Mouse (Mus musculus): ENCODE data around the gene Rpl13a. TPM values are rescaled to one million over a fixed set of nuclear protein-coding genes. Genes with fewer than 3 reads are reported as not detected.
"Not testable (repeated sequence)": the region's sequence is repeated elsewhere in the genome, so short reads cannot be mapped to it uniquely, and the experiment has no call there.

The Rpl13a gene
- polyA plus RNA-seq, 1 experiment, result 3,442 TPM

DNA sequence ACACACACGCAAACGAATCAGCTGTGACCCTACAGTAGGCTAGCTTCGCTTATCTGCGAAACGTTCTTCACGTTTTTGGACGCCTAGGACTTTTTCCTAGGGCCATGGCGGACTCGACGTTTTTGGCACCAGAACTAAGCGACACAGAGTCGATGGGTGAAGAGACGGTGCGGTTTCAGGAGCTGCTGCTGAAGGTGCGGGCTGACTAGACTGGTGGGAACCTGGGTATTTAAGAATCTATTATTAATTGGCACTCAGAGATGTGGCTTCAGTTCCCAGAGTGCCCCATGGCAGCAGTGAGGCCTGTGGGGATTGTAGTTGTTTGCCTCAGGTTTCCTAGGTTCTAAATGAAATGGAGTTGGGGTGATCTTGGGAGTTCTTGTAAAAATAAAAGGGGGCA lies 27.6 kb upstream of the Rpl13a start:
- DNase-seq (ENCODE audit: low spot score), result no peak

DNA sequence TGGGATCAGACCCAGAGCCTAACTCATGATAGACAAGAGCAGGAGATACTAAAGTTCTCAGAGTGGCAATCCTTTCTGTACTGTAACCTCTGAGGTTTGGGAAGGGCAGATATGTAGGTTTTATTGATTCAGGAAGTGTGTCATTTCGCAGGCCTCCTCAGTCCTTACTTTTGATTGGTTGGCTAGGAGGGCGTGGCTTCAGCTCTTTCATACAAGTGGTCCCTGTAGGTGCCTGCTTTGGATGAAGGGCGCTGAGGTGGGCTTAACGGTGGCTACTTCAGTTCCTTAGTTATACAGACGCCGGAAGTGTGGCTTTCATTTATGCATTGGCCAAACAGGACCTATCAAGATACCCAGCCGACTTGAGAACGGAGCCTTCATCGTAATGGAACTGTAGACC lies 27.0 kb upstream of the Rpl13a start:
- DNase-seq (ENCODE audit: low spot score), result no peak

DNA sequence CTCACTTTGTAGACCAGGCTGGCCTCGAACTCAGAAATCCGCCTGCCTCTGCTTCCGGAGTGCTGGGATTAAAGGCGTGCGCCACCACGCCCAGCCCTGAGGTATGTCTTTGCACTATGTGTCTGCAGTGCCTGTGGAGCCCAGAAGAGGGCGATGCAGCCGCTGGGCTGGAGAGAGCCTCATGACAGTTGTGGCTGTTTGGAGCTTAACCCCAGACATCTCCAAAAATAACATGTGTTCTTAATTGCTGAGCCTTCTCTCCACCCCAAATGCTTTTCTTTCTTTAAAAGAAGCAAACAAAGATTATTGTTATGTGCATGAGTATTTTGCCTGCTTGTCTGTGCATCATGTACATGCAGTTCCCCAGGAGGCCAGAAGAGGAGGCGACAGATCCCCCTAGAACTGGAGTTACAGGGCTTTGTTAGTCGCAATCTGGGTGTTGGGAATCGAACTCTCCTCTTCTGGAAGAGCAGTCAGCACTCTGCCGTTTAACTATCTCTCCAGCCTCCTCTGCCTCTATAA lies 26.5 kb upstream of the Rpl13a start:
- no peak for DNase-seq (ENCODE audit: low spot score)

DNA sequence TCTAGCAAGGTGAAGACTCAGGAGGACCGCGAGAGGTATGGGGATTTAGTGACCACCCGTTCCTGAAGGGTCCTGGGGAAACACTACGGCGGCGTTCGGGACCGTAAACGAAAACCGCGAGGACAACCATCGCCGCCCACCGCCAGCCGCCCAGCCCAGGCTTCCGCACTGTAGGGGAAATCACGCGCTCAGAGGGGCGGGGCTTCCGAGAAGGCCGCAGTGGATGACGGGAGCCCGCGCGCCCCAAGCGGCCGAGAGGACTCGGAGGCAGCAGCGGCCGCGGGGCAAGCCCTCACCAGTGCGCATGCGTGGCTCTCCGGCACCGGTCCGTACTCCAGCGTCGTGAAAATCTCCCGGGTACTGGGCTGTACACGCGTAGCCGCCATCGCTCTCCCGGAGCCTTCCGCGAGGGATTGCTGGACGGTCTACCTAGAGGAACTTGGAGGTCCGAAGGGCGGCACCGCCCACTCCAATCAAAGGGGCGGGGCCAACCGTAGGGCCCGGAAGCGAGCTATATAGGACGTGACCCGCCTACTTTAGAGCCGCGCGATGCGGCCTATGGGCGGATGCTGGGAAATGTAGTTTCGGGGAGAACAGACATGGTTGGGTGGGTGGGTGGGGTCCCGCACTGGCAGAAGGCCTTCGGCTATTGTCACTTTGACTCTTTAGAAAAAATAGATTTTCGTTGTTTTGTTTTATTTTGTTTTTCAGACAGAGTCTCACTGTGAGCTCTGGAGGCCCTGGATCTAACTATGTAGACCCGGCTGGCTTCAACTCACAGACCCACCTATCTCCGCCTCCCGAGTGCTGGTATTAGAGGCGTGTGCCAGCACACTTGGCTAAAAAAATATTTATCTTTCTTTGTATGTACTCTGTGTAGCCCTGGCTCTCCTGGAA lies 25.8 kb upstream of the Rpl13a start, which contains the start of the genes Pih1d1 and Aldh16a1:
Pih1d1 (plus strand) TSS at position 208 of the 897 bp plus-strand sequence.
Aldh16a1 (minus strand) TSS at position 489 of the 897 bp plus-strand sequence.
- peak; percentile 99 for DNase-seq (ENCODE audit: low spot score)

DNA sequence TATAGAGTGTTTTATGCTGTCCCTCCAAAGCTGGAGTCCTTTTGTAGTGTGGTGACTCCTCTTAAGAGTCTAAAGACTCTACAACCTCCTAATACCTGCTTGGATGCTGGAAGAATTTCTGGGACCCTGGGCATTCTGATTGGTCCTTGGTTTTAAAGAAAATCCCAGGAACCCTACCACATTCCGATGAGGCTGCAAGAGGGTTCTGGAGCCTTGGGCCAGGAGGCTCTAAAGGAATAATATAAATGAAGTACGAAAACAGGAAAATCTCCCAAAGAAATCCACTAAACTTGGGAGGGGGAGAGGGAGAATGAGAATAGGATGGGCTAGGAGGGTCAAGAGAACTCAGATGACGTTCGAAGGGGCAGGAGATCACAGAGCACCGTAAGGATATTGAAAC lies 25.0 kb upstream of the Rpl13a start:
- no peak for DNase-seq (ENCODE audit: low spot score)

DNA sequence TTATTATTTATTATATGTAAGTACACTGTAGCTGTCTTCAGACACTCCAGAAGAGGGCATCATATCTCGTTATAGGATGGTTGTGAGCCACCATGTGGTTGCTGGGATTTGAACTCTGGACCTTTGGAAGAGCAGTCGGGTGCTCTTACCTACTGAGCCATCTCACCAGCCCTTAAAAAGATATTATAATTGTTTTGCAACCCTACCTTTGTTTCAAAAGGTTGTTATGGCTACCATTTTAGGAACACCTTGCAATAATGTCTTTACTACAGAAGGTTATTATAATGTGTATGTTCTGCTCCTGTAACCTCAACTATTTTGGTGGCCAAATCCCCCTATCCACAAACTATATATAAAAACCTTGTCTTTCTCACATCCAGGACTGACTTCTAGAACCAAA lies 24.5 kb upstream of the Rpl13a start:
- not testable (repeated sequence) for DNase-seq (ENCODE audit: low spot score)

DNA sequence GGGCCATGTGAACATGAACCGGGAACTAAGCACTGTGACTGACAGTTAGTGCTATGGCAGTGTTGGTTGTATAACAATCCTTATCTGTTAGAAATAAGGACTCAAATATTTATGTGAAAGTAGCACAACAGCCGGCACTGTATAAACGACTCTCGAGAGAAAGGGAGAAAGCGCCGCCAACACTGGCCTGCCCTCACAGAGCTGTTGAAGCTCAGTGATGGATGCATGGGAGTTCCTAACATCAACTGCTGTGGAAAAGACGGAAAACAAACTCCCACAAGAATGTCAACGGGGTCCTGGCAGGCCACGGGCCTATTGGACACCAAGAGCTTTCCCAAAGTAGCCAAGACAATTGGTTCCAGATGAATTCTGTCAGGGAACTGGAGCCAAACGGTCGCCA lies 22.7 kb upstream of the Rpl13a start:
- DNase-seq (ENCODE audit: low spot score), result no peak

DNA sequence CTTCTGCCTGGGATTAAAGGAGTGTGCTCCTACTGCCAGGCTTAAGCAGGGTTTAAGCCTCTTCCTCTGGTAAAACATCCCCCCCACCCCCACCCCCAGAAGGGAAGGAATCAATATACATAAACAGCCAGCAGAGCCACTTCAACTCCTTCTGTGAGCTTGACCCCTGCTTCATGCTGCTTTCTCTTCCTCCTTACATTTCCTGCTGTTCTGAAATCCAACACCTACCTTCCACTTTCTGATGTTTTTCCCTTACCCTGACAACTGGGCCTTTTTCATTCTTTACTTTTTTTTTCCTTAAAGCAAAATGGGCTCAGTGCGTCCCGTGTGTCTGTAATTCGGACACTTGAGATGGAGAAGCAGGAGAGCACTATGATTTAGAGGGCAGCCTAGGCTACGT lies 21.8 kb upstream of the Rpl13a start:
- no peak for DNase-seq (ENCODE audit: low spot score)

DNA sequence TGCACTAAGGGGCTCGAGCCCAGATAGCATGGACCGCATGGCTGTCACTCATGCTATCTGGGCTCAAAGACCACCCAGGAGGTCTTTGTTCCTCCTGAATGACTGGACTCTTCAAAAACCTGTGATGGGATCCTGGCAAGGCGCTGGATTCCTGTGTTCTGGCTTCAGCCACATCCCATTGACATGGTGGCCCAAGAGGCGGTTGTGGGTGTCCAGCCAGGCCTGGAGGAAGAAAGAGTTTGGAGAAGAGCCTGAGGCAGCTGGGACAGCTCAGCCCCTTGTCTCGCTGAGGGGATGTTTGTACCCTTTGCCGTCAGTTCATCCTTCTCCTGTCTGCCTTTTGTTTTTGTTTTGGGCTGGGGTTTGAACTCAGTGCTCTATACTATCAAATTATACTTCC lies 21.0 kb upstream of the Rpl13a start:
- DNase-seq (ENCODE audit: low spot score), result no peak

DNA sequence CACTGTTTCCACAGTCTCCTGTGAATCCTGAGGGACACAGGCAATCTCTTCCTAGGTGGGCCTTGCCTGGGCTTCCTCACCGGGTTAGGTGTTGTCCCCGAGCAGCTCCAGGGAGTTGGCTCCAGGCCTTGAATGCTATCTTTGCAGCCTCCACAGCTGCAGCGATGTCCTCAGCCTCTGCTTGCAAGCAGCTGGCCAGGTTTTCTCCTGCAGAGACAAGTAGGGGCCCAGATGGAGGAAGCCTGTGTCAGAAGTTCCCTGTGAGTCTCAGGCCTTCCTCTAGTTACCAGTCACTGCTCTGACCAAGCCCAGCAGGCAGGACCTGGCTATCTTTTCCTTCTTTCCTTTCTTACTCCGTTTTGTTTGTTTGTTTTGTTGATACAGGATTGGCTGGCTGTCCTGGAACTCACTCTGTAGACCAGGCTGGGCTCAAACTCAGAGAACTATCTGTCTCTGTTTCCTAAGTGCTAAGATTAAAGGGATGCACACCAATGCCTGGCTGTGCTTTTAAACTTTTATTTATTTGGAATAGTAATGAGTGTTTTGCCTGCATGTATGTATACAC lies 20.1 kb upstream of the Rpl13a start:
- DNase-seq (ENCODE audit: low spot score), result no peak

DNA sequence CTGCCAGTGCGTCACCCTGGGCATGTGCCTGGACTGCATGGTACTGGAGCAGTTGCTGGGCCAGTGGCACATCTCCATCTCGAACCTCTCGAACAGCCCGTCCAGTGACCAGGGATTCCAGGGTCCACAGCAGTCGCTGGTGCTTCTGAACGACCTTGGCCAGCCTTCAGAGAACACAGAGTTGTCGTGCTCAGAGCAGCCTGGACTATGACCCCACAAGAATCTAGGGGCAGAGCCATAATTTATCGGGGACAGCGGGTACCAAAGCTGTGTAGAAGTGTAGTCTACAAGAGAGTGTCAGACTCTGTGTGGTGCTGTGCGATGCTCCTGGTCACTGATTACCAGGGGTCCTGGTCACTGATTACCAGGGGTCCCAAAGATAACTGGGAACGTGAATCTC lies 19.3 kb upstream of the Rpl13a start:
- no peak for DNase-seq (ENCODE audit: low spot score)

DNA sequence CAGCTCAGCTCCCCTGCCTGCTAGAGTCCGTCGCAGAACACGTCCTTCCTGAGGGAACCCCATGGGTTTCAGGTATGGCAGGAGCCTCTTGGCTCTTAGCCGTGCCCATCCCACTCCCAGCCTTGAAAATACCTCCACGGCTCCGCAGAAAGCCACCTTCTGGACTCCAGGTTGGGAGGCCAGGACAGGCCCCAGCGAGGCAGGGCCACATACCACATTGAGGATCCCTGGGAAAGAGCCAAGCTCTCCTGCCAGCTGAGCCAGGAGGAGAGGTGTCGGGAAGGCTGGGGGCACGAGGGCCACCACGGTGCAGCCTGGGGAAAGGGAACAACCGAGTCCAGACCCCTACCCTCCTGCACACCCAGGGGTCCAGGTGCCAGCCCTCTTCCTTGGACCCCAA lies 18.7 kb upstream of the Rpl13a start:
- DNase-seq (ENCODE audit: low spot score), result no peak

DNA sequence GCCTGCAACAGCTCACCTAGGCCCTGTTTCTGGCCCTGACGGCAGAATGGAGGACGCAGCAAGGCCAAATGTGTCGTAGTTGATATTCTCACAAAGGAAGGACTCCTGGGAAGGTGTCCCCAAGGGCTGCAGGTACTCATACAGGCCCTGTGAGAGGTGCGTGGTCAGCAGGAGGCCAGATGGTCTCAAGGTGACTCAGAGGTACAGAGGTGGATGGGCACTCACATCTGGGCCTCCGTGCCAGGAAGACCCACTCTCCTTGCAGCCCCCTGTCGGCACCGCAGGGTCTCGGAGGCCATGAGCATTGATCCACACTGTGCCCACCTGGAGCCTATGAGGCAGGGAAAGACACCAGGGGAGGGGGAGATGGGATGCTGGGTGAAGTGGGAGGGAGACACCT lies 16.9 kb upstream of the Rpl13a start:
- DNase-seq (ENCODE audit: low spot score), result no peak

DNA sequence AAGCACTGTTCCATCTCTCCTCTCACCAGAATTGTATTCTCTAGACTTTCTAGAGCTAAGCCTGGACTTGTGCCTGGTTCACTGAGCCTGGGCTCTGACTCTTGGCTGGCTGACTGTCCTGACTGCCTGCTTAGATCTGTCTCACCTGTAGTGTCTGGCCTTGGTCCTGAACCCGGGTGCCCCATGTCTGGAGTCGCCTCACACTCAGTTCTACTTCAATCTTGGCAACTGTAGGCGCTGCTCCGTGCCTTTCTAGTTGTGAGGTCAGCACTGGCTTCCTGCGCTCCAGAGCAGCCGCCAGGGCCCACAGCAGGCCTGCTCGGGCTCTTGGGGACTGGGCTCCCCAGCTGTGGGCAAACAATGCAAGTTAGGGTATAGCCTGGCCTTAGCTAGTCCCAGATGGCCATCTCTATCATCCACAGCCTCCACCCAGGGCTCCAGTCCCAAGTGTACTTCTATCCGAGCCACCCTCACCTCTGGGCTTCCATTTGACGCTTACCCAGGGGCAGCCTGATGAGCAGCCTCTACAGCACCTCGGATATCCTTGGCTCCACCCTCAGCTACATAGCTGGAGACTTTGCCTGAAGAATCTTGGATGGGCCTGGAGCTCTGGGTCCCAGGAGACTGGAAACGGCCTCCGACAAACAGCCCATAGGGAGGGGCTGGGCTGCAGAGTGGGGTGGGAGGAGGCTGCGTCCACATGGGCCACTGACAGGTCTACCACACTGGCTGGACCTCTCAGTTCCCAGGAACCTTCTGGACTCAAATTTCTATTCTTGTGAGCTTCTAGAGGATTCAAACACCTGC lies 16.0 kb upstream of the Rpl13a start:
- no peak for DNase-seq (ENCODE audit: low spot score)

DNA sequence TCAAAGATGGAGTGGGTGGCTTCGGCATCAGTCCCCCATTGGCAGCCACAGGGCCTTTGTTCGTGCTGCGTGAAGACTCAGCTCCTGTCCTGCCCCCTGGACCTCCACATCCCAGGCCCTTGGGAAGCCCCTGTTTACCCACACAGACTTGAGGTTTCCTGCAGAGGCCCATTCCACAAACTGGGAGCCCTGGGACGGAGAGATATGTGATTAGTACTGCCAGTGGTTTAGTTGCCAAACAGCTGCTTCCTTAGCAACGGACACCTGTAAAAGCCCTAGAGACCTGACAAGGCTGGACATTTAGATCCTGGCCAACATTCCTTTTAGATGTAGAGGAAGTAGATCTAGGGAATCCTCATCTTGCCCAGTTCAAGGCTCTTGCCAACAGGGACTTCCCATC lies 13.4 kb upstream of the Rpl13a start:
- DNase-seq (ENCODE audit: low spot score), result no peak

DNA sequence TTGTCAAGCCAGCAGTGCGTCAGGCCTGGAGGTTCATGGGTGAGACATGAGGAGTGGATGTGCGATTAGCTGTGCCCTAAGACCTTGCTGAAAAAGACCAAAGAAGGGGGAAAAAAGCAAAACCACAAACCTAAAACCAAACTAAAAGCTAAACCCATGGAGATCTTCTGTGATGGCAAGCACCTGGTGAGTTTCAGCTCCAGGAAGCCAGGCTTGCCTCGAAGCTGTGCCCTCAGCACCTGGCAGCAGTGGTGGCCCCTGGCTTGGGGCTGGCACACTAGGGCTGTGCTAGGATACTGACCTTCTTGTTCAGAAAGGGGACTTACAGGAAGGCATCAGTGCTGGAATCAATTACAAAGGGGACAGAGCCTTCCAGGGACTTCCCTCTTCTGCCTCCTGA lies 12.8 kb upstream of the Rpl13a start:
- no peak for DNase-seq (ENCODE audit: low spot score)

DNA sequence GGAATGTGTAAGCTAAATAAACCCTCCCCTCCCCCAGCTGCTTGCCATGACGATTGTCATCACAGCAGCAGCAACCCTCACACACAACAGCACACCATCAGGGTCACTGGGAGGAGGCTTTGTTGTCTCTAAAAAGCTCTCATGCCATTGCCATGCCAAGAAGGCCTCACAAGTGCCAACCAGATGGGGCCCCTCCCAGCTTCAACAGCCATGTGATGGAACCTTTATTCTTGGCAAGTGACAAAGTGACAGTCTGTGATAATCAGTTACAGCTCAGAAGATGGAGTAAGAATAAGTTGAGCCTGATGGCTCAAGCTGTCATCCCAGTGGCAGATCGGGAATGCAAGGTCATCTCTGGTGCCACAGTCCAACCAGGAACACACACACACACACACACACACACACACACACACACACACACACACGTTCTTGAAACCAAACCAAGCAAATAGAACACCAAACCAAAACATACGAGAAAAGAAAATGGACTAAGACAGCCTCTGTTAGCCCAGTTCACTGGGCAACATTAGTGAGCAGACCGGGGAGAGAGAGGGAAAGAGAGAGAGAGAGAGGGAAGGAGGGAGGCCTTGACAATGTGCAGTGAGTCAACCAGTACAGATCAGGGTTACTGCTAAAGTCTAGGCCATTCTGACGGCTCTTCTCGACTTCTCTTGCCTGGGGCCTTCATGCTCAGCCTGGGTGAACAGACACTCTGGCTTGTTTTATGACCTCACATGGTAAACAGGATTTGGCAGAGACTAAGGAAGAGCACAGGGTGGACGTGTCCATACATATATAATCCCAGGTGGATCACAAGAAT lies 11.6 kb upstream of the Rpl13a start:
- no peak for DNase-seq (ENCODE audit: low spot score)

DNA sequence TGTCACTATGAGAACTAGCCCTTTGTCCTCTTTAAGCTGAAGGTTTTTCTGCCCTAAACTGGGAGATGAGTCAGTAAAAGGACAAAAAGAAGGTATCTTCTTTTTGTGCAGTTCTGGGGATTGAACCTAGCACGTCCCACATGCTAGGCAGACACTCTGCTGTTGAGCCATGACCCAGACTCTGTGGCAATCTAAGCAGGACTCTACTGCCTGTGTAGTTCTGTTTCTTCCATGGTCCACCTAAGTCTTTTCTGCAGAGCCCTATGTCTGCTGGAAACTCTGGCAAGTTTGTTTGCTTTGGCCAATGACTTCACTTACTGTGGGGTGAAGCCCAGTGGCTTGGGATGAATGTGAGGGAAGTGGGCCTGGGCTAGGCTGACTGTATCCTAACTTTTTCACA lies 9.8 kb upstream of the Rpl13a start:
- no peak for DNase-seq (ENCODE audit: low spot score)

DNA sequence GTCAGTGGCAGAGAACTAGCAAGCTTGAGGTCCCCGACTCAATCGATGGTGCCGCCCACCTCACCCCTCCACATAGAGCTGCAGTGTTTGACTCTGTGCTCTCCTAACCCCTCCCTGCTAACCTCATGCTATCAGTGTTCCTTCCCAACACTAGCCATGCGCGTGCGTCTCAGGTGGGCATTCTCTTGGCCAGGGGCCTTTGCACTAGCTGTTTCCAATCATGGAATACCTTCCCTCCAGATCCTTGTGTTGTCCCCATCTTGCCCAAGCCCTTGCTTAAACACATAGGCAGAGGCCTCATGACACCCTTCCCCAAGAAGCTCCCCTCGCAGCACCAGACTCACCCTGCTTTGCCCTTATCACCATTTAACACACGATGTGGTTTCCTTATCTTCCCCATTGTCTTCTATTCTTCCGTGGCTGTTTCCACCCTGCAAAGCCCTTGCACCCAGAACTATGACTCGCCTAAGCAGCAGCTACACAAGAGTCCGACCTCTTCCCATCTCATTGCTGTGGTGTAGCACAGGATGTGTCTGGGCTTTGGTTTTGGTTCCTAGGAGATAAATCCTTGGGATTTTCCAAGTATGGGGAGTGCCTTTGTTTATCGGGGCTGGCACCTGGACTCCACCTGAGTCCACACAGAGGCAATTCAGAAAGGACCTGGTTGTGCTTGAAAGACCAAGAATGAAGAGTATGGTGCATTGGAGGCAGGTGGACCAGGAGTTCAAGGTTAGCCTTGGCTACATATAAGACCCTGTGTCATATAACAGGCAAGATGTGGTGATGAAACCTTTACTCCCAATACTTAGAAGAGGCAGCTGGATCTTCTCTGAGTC lies 8.8 kb upstream of the Rpl13a start:
- DNase-seq (ENCODE audit: low spot score), result no peak

DNA sequence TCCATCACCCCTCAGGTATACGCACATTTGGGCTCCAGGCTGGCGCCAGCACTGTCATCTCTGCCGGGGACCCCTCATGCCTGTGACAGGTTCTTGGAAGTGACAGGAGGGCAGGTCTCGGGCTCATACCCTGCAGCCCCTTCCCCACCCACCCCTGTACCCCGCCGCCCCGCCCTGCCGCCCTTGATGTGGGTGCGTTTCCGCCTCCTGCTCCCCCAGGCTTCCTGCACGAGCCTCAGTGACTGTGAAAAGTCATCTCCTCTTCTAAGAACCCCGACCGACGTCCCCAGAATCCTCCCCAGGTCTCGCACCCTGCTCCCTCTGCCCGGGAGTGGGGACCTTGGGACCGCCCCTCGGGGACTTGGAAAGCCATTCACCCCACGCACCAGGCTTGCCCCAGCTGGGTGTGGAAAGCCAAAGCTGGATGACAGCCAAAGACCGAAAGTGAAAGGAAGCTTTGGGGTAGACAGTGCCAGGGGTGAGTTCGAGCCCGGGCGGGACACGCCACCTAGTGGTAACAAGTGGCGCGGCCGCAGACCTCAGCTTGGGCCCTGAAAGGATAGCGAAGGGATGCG lies 7.5 kb upstream of the Rpl13a start, which contains the start of the genes Gm45713 and Flt3l:
Gm45713 (minus strand) TSS at position 239 of the 575 bp plus-strand sequence.
Flt3l (minus strand) TSS at position 440 of the 575 bp plus-strand sequence.
- peak; percentile 82 for DNase-seq (ENCODE audit: low spot score)
